Mouse (Mus musculus): ENCODE results near the gene Aoc2. TPM values are rescaled to one million over a fixed set of nuclear protein-coding genes. Genes with fewer than 3 reads are reported as not detected.

The Aoc2 gene
- 1 to 10 TPM; 3.2 to 3.4 TPM for total RNA-seq (2021)

- intact Hi-C loops (cut with DNase I): no loop called here
- no peak for DNase-seq (ENCODE audit: extremely low spot score in 1 of 2, low spot score in 2 of 2)
Measured at GRCm38 (mm10) chr11:101324763-101325162, at the start of gene Aoc2. Aoc2 (plus strand) TSS chr11:101325063.

GRCm38 (mm10) chr11:101275309-101275708 is 49.6 kb upstream of the Aoc2 start:
- intact Hi-C loops (cut with DNase I): no loop called here
- no peak for DNase-seq (ENCODE audit: extremely low spot score in 1 of 2, low spot score in 2 of 2)

- intact Hi-C loops (cut with DNase I): no loop called here
- DNase-seq (ENCODE audit: extremely low spot score in 1 of 2, low spot score in 2 of 2): no peak
Measured at GRCm38 (mm10) chr11:101276319-101277070, 48.4 kb upstream of the Aoc2 start.

GRCm38 (mm10) chr11:101277381-101278222 is 47.3 kb upstream of the Aoc2 start:
- DNase-seq (ENCODE audit: extremely low spot score in 1 of 2, low spot score in 2 of 2): peak in 1 of 2 experiments; percentile 35
- intact Hi-C loops (cut with DNase I): no loop called here

GRCm38 (mm10) chr11:101278223-101279192 is 46.4 kb upstream of the Aoc2 start, which contains the start of the genes Cntd1 and Coa3:
Cntd1 (plus strand) TSS chr11:101279012.
Coa3 (minus strand) TSS chr11:101279114.
- peak; percentile 89 for DNase-seq (ENCODE audit: extremely low spot score in 1 of 2, low spot score in 2 of 2)
- intact Hi-C loops (cut with DNase I): no loop called here

- no peak for DNase-seq (ENCODE audit: extremely low spot score in 1 of 2, low spot score in 2 of 2)
- intact Hi-C loops (cut with DNase I): no loop called here
Measured at GRCm38 (mm10) chr11:101279193-101279569, 45.7 kb upstream of the Aoc2 start.

GRCm38 (mm10) chr11:101280837-101281236 is 44.0 kb upstream of the Aoc2 start:
- intact Hi-C loops (cut with DNase I): no loop called here
- no peak for DNase-seq (ENCODE audit: extremely low spot score in 1 of 2, low spot score in 2 of 2)

GRCm38 (mm10) chr11:101282896-101283295 is 42.0 kb upstream of the Aoc2 start:
- DNase-seq (ENCODE audit: extremely low spot score in 1 of 2, low spot score in 2 of 2): peak in 1 of 2 experiments; percentile 37
- intact Hi-C loops (cut with DNase I): no loop called here

GRCm38 (mm10) chr11:101283805-101284204 is 41.1 kb upstream of the Aoc2 start:
- no peak for DNase-seq (ENCODE audit: extremely low spot score in 1 of 2, low spot score in 2 of 2)
- intact Hi-C loops (cut with DNase I): no loop called here

- intact Hi-C loops (cut with DNase I): no loop called here
- peak in 1 of 2 experiments; percentile 64 for DNase-seq (ENCODE audit: extremely low spot score in 1 of 2, low spot score in 2 of 2)
Measured at GRCm38 (mm10) chr11:101287306-101287705, 37.6 kb upstream of the Aoc2 start.

- intact Hi-C loops (cut with DNase I): no loop called here
- no peak for DNase-seq (ENCODE audit: extremely low spot score in 1 of 2, low spot score in 2 of 2)
Measured at GRCm38 (mm10) chr11:101291231-101291630, 33.6 kb upstream of the Aoc2 start.

- intact Hi-C loops (cut with DNase I): no loop called here
- no peak for DNase-seq (ENCODE audit: extremely low spot score in 1 of 2, low spot score in 2 of 2)
Measured at GRCm38 (mm10) chr11:101295191-101295590, 29.7 kb upstream of the Aoc2 start.

- intact Hi-C loops (cut with DNase I): loop anchor here (5.0 kb wide), 1 partner anchor 89 kb away; no protein-coding TSS in a partner anchor
- DNase-seq (ENCODE audit: extremely low spot score in 1 of 2, low spot score in 2 of 2): no peak
Measured at GRCm38 (mm10) chr11:101300881-101301280, 24.0 kb upstream of the Aoc2 start.

GRCm38 (mm10) chr11:101301299-101302003 is 23.4 kb upstream of the Aoc2 start:
- intact Hi-C loops (cut with DNase I): loop anchor here (5.0 kb wide), 1 partner anchor 89 kb away; no protein-coding TSS in a partner anchor

GRCm38 (mm10) chr11:101302004-101302798 is 22.7 kb upstream of the Aoc2 start, which contains the start of gene Becn1:
Becn1 (minus strand) TSS chr11:101302286.
- intact Hi-C loops (cut with DNase I): loop anchor here (5.0 kb wide), 1 partner anchor 90 kb away; no protein-coding TSS in a partner anchor
- peak; percentile 93 to 98 for DNase-seq (ENCODE audit: extremely low spot score in 1 of 2, low spot score in 2 of 2)

More at GRCm38 (mm10) chr11:101301299-101302003, 23.4 kb upstream of the Aoc2 start:
- no peak for DNase-seq (ENCODE audit: extremely low spot score in 1 of 2, low spot score in 2 of 2)

- intact Hi-C loops (cut with DNase I): no loop called here
- no peak for DNase-seq (ENCODE audit: extremely low spot score in 1 of 2, low spot score in 2 of 2)
Measured at GRCm38 (mm10) chr11:101307744-101308143, 17.1 kb upstream of the Aoc2 start.

- intact Hi-C loops (cut with DNase I): no loop called here
- DNase-seq (ENCODE audit: extremely low spot score in 1 of 2, low spot score in 2 of 2): no peak
Measured at GRCm38 (mm10) chr11:101311083-101311482, 13.8 kb upstream of the Aoc2 start.
